Mouse (Mus musculus) small intestine, adult 2 months (tissue): Measurements from ENCODE around the gene Bptf. TPM values are rescaled to one million over a fixed set of nuclear protein-coding genes. Genes with fewer than 3 reads are reported as not detected.
"Not testable (repeated sequence)": the region's sequence is repeated elsewhere in the genome, so short reads cannot be mapped to it uniquely, and the experiment has no call there.

Experiments used
- H3K27ac ChIP-seq: fragments of 200-500 bp; 2 replicates; pipeline ENCODE4 v1.5.1; 2012; ENCODE audit warnings: low read depth, low read length, control low read depth, inconsistent platforms; ENCODE audit not compliant: insufficient read depth
- H3K27me3 ChIP-seq: fragments of 200-500 bp; 2 replicates; pipeline ENCODE4 v1.6.1; 2012; ENCODE audit warnings: mild to moderate bottlenecking, moderate library complexity, low read length, inconsistent platforms; ENCODE audit not compliant: control insufficient read depth, insufficient read depth
- H3K36me3 ChIP-seq: fragments of 200-500 bp; 2 replicates; pipeline ENCODE4 v1.6.1; 2012; ENCODE audit warnings: mild to moderate bottlenecking, low read length, control low read depth, inconsistent platforms; ENCODE audit not compliant: control insufficient read depth, insufficient read depth
- H3K4me1 ChIP-seq: fragments of 200-500 bp; 2 replicates; pipeline ENCODE4 v1.6.1; 2012; ENCODE audit warnings: low read length, inconsistent platforms, mixed read lengths; ENCODE audit not compliant: control insufficient read depth, insufficient read depth, insufficient read length
- H3K4me3 ChIP-seq: fragments of 200-500 bp; 2 replicates; pipeline ENCODE4 v1.5.1; 2012; ENCODE audit warnings: low read depth, mild to moderate bottlenecking, control low read depth, inconsistent platforms, low read length, moderate library complexity
- CTCF ChIP-seq: fragments of 200-500 bp; IDR thresholded peaks from 2 replicates; pipeline ENCODE4 v1.5.1; 2012; ENCODE audit warnings: low read depth, mild to moderate bottlenecking, control low read depth, inconsistent platforms, low read length, moderate library complexity, mixed read lengths; ENCODE audit not compliant: insufficient replicate concordance, insufficient read length; ENCODE audit errors: extremely low read depth
- POLR2A ChIP-seq: fragments of 200-500 bp; IDR thresholded peaks from 2 replicates; pipeline ENCODE4 v1.6.1; 2012; ENCODE audit warnings: low read depth, mild to moderate bottlenecking, control low read depth, inconsistent platforms, low read length, moderate library complexity
- WGBS: fragments of 180-500 bp; shearing (Covaris S2); methylation state at CpG from one replicate; pipeline ENCODE4 v1.1.7; 2018; 5-methylcytosine and 5-hydroxymethylcytosine counted together
- polyA plus RNA-seq: library from polyadenylated mRNA; depleted of rRNA; stranded (reverse); fragments of >200 nt; gene quantifications from 2 replicates; pipeline ENCODE4 v1.2.3, GENCODE M21; 2012

Gene Bptf
- polyA plus RNA-seq, 1 experiment, result 15.2 TPM

DNA sequence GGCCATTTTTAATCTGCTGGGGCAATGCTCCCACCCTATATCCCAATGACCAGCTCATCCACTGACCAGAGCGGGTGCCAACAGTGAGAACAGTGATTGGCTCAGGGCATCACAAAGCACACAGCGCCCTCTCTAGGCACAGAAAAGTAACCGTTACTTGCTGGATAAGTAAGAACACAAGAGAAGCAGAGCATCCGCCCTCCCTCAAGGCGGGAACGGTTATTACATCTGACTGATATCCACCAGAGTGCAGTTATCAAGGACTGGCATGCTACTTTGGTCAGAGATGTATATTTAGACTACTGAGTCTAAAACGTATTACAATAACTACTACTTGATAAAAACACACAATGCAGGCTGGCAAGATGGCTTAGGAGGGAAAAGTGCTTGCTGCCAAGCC, 39.3 kb downstream of the Bptf start:
- H3K27me3 ChIP-seq, result no peaks in the 10 kb centered on the region
- WGBS, result 89% methylated on average over 7 of the region's 7 CpGs
- TF ChIP-seq POLR2A (no peak), CTCF (no peak)
- no peak overlapping the region for H3K27ac ChIP-seq
- no peak overlapping the region for H3K4me3 ChIP-seq
- H3K4me1 ChIP-seq, result no peaks in the 10 kb centered on the region
- H3K36me3 ChIP-seq, result peaks cover 19% of the 10 kb centered on the region

DNA sequence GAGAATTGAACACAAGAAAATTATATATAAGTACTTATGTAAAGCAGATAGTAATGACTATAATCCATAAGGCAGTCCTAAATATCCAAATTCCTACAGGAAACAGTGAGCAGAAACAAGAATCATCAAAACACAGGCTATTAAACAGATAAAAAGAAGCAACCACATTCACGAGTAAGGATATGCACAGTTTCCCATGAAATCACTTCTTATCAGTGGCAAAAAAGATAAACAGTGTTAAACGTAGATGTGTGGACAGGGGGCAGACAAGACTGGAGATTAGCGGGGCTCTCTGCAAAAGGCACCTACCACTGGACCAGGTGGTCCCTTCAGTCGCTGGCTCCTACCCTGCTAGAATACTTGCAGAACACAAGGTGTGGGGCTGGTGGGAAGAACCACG, 46.1 kb downstream of the Bptf start:
- Histone ChIP-seq H3K4me1 (no peaks in the 10 kb centered on the region), H3K4me3 (no peak overlapping the region), H3K27ac (no peak overlapping the region), H3K27me3 (no peaks in the 10 kb centered on the region), H3K36me3 (peaks cover 26% of the 10 kb centered on the region)
- WGBS, result 63% methylated on average over 5 of the region's 5 CpGs
- TF ChIP-seq CTCF (no peak), POLR2A (no peak)

DNA sequence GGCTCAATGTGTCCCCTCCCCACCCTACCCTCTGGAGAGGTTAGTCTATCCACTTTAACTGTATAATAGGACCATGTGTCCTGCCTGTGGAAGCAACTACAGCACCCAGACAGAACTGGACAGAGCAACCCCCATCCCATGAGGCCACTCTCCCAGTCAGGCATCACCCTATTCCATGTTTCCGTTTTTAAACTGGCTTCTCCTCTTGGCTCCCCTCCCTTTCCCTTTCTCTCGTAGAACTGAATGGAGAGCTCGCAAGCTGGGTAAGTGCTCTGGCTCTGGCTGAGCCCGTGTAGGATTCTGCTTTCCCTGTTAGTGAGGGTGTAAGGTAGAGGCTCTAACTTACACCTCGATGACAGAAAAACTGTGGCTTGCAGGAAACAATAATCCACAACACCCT, 48.4 kb downstream of the Bptf start:
- Histone ChIP-seq H3K36me3 (peaks cover 43% of the 10 kb centered on the region), H3K27me3 (no peaks in the 10 kb centered on the region)

DNA sequence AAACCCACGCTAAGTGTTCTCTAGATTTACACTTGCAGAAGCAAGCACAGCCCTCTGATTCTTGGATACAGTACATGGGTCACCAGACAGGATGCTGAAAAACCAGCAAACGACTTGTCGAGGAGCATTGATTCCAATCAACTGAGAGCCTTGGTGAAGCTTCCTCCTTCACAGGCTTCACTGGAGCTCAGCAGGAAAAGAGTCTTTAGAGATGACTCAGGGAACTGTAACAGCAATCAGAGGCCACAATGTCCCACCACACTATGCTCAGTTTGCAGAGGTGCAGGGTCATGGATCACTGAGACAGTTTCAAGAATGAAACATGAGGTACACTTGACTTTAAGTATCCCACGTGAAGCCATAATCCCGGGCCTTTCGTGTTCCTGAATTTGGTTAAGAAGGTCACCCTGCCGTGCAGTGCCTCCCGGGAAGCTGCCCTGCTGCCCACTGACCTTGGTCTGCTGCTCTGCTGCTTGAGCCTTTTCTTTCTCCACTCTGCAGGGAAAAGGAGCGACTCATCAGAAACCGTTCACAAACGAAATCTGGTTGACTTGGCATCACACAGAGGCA, 66.6 kb downstream of the Bptf start:
- 85% methylated on average over 11 of the region's 11 CpGs for WGBS
- TF ChIP-seq POLR2A (no peak), CTCF (no peak)
- Histone ChIP-seq H3K27me3 (no peaks in the 10 kb centered on the region), H3K27ac (no peak overlapping the region), H3K36me3 (peaks cover 67% of the 10 kb centered on the region), H3K4me1 (no peaks in the 10 kb centered on the region), H3K4me3 (no peak overlapping the region)

More for the DNA sequence above, 48.4 kb downstream of the Bptf start:
- H3K4me3 ChIP-seq, result no peak overlapping the region
- 77% methylated on average over 5 of the region's 5 CpGs for WGBS
- no peak overlapping the region for H3K27ac ChIP-seq
- no peak for TF ChIP-seq POLR2A
- TF ChIP-seq CTCF, result no peak
- no peaks in the 10 kb centered on the region for H3K4me1 ChIP-seq

GRCm38 (mm10) chr11:107064590-107064989, 67.3 kb downstream of the Bptf start:
- Histone ChIP-seq H3K4me1 (no peaks in the 10 kb centered on the region), H3K27me3 (no peaks in the 10 kb centered on the region), H3K27ac (no peak overlapping the region), H3K36me3 (peaks cover 68% of the 10 kb centered on the region), H3K4me3 (no peak overlapping the region)
- 94% methylated on average over 1 of the region's 1 CpGs for WGBS
- TF ChIP-seq POLR2A (no peak), CTCF (no peak)

DNA sequence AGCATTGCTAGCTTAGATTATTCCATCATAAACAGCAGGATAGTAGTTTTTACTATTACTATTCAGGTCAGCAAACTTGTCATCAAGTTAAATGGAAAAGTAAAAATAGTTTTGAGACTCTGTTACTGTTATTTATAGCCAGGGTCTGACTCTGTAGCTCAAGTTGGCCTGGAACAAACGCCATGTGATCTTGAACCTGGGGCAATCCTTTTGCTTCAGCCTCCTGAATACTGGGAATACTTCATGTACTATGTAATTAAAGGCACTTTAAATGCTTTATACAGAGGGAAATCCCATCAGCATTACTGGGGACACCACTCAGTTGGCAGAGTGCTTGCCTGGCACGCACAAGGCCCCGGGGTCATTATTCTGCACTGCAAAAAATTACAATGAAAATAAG, 68.9 kb downstream of the Bptf start:
- Histone ChIP-seq H3K4me3 (no peak overlapping the region), H3K27me3 (no peaks in the 10 kb centered on the region), H3K4me1 (no peaks in the 10 kb centered on the region), H3K36me3 (peaks cover 74% of the 10 kb centered on the region), H3K27ac (no peak overlapping the region)
- WGBS, result 93% methylated on average over 3 of the region's 3 CpGs
- no peak for TF ChIP-seq POLR2A
- TF ChIP-seq CTCF, result no peak

GRCm38 (mm10) chr11:107060941-107061340, 71.0 kb downstream of the Bptf start:
- Histone ChIP-seq H3K36me3 (peaks cover 75% of the 10 kb centered on the region), H3K4me1 (no peaks in the 10 kb centered on the region), H3K27ac (no peak overlapping the region), H3K4me3 (no peak overlapping the region), H3K27me3 (no peaks in the 10 kb centered on the region)
- TF ChIP-seq CTCF (no peak), POLR2A (no peak)
- WGBS, result 40% methylated on average over 1 of the region's 1 CpGs

DNA sequence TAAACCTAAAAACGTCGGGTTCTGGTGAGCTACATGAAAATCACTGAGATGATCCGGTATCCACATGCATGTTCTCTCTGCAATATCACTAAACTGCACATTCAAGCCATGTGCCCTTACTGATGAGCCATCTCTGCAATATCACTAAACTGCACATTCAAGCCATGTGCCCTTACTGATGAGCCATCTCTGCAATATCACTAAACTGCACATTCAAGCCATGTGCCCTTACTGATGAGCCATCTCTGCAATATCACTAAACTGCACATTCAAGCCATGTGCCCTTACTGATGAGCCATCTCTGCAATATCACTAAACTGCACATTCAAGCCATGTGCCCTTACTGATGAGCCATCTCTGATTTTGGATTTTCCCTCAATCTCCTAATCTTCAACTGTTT, 72.3 kb downstream of the Bptf start:
- not testable (repeated sequence) for H3K4me3 ChIP-seq, H3K4me1 ChIP-seq, H3K27me3 ChIP-seq, H3K27ac ChIP-seq
- peaks cover 77% of the 10 kb centered on the region for H3K36me3 ChIP-seq
- WGBS, result 93% methylated on average over 3 of the region's 3 CpGs
